Mouse (Mus musculus) brain, embryonic 14.5 days (tissue): ENCODE data around the gene Foxe3. TPM values are rescaled to one million over a fixed set of nuclear protein-coding genes. Genes with fewer than 3 reads are reported as not detected.

ENCODE experiments used
- DNase-seq: peaks from one replicate; pipeline ENCODE4 v3.0.0-alpha.2; 2011; ENCODE audit warnings: low read depth
- CTCF ChIP-seq: fragments of 200-500 bp; IDR thresholded peaks from 2 replicates; pipeline ENCODE4 v1.5.1; 2012; ENCODE audit warnings: inconsistent platforms, mild to moderate bottlenecking, moderate library complexity, borderline replicate concordance; ENCODE audit not compliant: insufficient read depth, insufficient read length; ENCODE audit errors: extremely low read depth
- POLR2A ChIP-seq: fragments of 200-500 bp; IDR thresholded peaks from 2 replicates; pipeline ENCODE4 v1.6.1; 2012; ENCODE audit warnings: mild to moderate bottlenecking, inconsistent platforms, borderline replicate concordance; ENCODE audit not compliant: poor library complexity, insufficient read depth, insufficient read length, severe bottlenecking; ENCODE audit errors: extremely low read depth
- polyA plus RNA-seq: library from polyadenylated mRNA; depleted of rRNA; stranded (reverse); fragments of >200 nt; gene quantifications from 2 replicates; pipeline ENCODE4 v1.2.3, GENCODE M21; 2012

Gene Foxe3
- polyA plus RNA-seq, 1 experiment, result 0.10 TPM

DNA sequence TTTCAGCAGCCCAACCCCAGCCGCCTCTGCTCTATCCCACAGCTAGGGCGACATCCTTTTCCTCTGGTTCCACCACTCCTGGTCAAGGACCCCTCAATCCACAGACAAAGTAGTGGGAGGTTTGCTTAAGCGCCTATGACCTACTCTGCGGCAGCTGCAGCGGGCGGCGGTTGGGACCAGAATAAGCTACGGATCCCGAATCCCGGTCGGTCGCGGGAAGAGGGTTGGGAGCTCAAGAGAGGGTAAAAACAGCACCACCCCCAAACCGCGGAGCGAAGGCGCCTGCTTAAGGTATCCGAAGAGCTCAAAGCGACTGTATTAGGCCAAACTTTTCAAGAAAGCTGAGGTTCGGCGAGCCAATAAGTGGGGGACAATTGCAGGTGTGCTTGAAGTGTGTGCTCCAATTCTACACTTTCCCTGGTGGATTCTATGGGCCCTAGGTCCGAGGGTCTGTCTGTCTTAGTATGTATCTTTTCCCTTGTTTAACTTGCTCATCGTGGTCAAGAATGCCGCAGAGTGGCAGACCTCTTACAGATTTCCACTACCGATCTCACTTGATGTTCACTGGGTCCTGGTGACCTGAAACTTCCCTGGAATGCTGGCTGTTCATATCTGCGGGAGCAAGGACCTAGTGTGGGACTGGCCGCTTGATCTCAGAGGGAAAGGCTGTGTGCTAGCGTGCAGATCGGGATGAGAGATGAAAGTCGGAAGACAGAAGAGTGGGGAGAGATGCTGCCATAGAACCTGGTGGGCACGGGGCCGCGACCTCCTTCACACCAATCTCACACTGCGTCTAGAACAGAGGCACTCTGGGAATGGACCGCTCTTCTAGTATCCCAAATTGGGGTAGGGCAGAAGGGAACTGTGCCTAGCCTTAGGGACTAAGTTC is 12.9 kb downstream of the Foxe3 start:
- peak; percentile 6 for DNase-seq
- TF ChIP-seq POLR2A (no peak), CTCF (no peak)

DNA sequence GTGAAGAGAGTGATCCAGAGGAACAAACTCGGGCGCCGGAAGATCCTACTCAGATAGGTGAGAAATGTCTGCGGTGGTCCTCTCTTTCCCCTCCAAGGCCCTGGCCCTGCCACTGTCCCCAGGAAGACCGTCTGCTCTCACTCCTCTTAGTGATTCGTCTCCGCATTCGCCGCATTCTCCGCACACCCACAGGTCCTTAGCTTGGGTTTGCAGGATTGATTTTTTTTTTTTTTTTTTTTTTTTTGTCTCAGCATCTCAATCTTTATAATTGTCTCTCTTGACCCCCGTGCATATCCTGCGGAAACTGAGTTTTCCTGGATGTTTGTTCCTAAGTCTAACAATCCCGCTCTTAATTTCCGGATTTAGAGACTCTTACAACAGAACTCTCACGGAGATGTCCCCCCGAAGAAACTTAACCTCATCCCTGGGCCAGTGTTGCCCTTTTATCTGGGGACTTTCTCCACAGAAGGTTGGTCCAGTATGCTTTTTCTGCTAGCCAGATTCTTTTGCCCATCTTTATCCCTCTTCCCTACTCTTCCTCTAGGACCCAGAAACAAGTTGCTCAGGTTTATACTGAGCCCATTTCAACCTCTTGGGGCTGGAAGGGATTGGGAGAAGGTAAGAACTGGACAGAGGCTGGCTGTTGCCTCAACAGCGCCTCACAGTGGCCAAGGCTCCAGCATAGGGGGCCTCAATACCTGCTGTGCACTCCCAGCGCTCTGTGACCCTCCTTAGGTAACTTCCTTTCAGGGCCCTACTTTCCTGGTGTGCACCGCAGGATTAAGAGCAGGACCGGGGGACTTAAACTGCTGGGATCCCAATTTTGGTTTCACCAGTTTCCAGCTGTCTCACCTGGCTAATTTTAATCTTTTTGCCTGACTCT is 16.0 kb downstream of the Foxe3 start:
- peak; percentile 33 for DNase-seq
- no peak for TF ChIP-seq POLR2A
- TF ChIP-seq CTCF, result peak; percentile 62

- peak; percentile 90 for DNase-seq
- TF ChIP-seq POLR2A (no peak), CTCF (peak; percentile 87)
Measured at GRCm38 (mm10) chr4:114908829-114909601, 16.8 kb downstream of the Foxe3 start, which contains the start of gene Foxd2. Gene Foxd2, minus strand, starts transcription at chr4:114908873.

- TF ChIP-seq POLR2A (no peak), CTCF (no peak)
- DNase-seq, result peak; percentile 61
Measured at GRCm38 (mm10) chr4:114907951-114908828, 17.6 kb downstream of the Foxe3 start.

DNA sequence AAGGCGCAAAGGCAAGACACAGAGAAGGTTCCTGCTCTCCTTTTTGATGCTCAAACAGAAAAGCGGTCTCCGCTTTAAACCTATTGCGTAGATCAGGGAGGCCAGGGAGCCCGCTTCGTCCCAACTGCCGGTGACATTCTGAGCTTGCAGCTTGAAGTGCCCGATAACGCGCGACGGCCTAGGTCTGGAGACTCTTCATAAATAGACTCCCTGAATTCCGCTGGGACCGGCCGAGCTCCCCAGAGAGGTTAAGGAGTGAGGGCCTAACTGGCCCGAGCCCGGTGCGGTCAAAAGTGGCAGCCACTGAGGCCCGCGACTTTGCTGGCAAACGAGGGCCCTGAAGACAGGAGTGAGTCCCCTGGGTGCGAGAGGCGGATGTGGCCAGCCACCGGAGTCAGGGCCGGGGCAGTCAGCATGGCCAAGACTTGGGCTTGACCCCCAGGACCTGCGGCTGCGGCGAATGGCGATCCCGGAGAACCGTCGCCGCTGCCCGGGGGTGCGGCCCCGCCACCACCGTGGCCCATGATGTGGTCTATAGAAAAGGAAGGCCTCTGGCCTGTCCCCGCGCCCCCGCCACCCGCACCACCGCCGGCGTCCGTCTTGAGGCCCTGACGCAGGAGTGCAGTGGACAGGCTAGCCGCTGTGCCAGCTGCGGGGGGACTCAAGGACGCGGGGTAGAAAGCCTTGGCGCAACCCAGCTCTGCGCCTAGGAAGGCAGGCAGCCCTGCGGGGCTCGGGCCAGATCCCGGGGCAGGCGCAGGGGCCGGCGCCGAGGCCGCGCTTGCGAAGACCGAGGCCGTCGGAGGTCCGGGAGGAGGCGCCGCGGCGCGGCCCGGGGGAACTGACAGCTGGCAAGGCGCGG is 18.5 kb downstream of the Foxe3 start:
- DNase-seq, result peak; percentile 37
- no peak for TF ChIP-seq CTCF
- no peak for TF ChIP-seq POLR2A

DNA sequence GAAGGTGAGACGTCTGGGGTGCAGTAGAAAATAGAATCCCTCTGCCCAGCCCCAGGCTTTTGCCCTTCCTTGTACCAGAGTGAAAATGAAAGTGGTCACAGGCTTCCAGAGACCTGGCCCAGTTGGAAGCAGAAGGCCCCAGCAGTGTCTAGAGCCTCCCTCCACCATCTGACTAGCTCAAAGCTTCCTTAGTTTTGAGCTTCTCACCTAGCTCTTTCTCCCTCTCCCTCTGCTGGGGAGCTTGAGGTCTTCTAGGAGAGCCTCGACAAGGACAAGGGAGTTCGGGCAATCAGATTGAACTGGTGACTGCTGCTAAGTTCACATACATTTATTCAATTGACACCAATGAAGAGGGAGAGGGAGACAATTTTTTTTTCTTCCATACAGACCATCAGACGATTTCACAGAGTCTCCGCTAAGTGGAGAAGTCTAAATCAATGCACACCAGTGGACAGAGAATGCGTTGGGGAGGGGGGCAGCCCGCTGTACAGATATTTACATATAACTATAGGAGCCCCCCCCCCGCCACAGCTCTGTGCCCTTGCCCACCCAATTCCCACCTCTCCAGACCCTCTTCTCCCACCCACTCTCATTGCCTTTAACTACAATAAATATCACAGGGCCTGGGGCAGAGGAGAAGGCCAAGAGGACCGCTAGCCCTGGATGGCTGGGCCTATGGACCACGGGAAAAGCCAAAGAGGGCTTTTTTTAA is 19.7 kb downstream of the Foxe3 start:
- TF ChIP-seq POLR2A (no peak), CTCF (no peak)
- peak; percentile 11 for DNase-seq

DNA sequence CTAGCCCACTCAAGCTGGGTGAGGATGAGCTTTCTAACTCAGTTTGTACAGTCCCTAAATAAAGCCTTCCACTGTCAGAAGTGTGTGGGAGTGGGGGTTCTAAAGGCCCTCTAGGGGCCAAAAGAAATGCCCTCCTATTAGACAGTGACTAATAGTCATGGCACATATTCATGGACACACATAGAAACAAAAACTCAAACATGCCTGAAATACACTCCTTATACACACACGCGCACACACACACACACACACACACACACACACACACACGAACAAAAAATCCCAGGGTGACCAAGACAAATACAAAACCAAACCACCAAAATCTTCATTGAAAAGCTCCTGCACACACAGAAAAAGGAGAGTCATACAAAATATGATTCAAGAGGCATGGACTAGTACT is 20.3 kb downstream of the Foxe3 start:
- DNase-seq, result no peak
- TF ChIP-seq CTCF (no peak), POLR2A (no peak)

- DNase-seq, result no peak
- TF ChIP-seq POLR2A, result no peak
- TF ChIP-seq CTCF, result no peak
Measured at GRCm38 (mm10) chr4:114903422-114903782, 22.4 kb downstream of the Foxe3 start.

DNA sequence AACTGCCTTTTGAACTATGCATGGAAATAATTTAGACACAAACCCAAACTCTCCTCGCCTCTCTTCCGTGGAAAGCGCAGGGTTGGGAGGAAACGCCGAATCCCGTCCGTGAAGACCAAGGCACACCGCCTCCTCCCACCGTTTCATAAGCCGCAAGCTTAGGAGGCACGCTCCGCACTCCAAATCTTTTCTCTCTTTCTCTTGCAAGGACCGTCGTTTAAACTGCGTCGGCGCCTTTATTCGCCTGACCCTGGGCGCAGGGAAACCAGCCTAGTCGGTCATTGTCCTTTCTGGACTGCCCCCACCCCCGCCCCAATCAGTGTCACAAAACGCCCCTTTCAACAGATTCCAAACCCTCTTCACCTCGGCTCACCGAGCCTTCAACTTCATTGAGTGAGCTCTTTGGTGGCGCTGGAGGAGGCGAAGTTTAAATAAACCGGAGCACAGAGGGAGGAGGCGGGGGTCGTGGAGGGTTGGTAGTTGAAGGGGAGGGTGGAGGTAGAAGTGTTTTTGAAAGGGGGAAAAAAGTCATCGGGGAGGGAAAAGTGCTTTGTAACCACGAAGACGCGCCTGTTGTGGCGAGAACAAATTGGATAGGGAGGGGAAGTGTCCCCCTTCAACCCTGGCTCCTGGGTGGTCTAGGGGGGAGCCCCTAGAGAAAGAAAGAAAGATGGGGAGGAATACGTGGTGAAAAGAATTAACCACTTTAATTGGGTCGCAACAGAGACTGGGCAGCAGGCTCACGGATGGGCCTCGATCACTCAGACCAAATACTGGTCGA is 23.0 kb downstream of the Foxe3 start:
- no peak for TF ChIP-seq CTCF
- TF ChIP-seq POLR2A, result no peak
- DNase-seq, result peak; percentile 63
